Mouse (Mus musculus) neural tube, embryonic 13.5 days (tissue): Measurements from ENCODE around the gene Cntn3. TPM values are rescaled to one million over a fixed set of nuclear protein-coding genes. Genes with fewer than 3 reads are reported as not detected.

Source experiments
- ATAC-seq: fragments of 200-750 bp; cut with Nextera tagmentation; 2 replicates; pipeline ENCODE4 v1.8.0; 2017; ENCODE audit warnings: low read depth, mild to moderate bottlenecking, moderate TSS enrichment, moderate library complexity
- H3K27ac ChIP-seq: fragments of 300-500 bp; sonication (generic); replicated peaks from 2 replicates; pipeline ENCODE4 v1.5.1; 2015; ENCODE audit warnings: moderate library complexity, mild to moderate bottlenecking, inconsistent platforms
- H3K27me3 ChIP-seq: fragments of 300-500 bp; sonication (generic); 2 replicates; pipeline ENCODE4 v1.6.1; 2015; ENCODE audit warnings: mild to moderate bottlenecking, inconsistent platforms
- H3K36me3 ChIP-seq: fragments of 300-500 bp; sonication (generic); 2 replicates; pipeline ENCODE4 v1.6.1; 2015; ENCODE audit warnings: mild to moderate bottlenecking, inconsistent platforms
- H3K4me1 ChIP-seq: fragments of 300-500 bp; sonication (generic); replicated peaks from 2 replicates; pipeline ENCODE4 v1.6.1; 2015; ENCODE audit warnings: inconsistent platforms
- H3K4me2 ChIP-seq: fragments of 300-500 bp; sonication (generic); 2 replicates; pipeline ENCODE4 v1.6.1; 2015; ENCODE audit warnings: inconsistent platforms, mild to moderate bottlenecking, moderate library complexity
- H3K4me3 ChIP-seq: fragments of 300-500 bp; sonication (generic); 2 replicates; pipeline ENCODE4 v1.5.1; 2015; ENCODE audit warnings: mild to moderate bottlenecking, inconsistent platforms
- H3K9ac ChIP-seq: fragments of 300-500 bp; sonication (generic); 2 replicates; pipeline ENCODE4 v1.6.1; 2015; ENCODE audit warnings: moderate library complexity, mild to moderate bottlenecking, inconsistent platforms
- H3K9me3 ChIP-seq: fragments of 300-500 bp; sonication (generic); 2 replicates; pipeline ENCODE4 v1.6.1; 2016; ENCODE audit warnings: inconsistent platforms
- WGBS: fragments of 180-500 bp; shearing (Covaris S2); methylation state at CpG from one replicate; pipeline ENCODE4 v1.1.7; 2015; 5-methylcytosine and 5-hydroxymethylcytosine counted together
- polyA plus RNA-seq: library from polyadenylated mRNA; unstranded; fragments of >200 nt; fragmentation: Nextera tagmentation; extraction: Ambion mirVana; gene quantifications from 2 replicates; pipeline ENCODE4 v1.2.1, GENCODE M21; 2015

Gene Cntn3
- polyA plus RNA-seq, 1 experiment from 2014 or later, result 2.5 TPM

- no peak overlapping the region for H3K9ac ChIP-seq
- no peaks in the 10 kb centered on the region for H3K36me3 ChIP-seq
- no peak overlapping the region for H3K4me3 ChIP-seq
- no peak overlapping the region for H3K27ac ChIP-seq
- 93% methylated on average over 4 of the region's 4 CpGs for WGBS
- no peak overlapping the region for H3K4me2 ChIP-seq
- H3K4me1 ChIP-seq, result no peaks in the 10 kb centered on the region
- ATAC-seq, result no peak
- no peaks in the 10 kb centered on the region for H3K27me3 ChIP-seq
- H3K9me3 ChIP-seq, result no peaks in the 10 kb centered on the region
Measured at GRCm38 (mm10) chr6:102555814-102556437, 17.0 kb downstream of the Cntn3 start.

- H3K4me2 ChIP-seq, result no peak overlapping the region
- H3K4me1 ChIP-seq, result no peaks in the 10 kb centered on the region
- H3K4me3 ChIP-seq, result no peak overlapping the region
- H3K9ac ChIP-seq, result no peak overlapping the region
- no peak overlapping the region for H3K27ac ChIP-seq
- no peaks in the 10 kb centered on the region for H3K27me3 ChIP-seq
- no peak for ATAC-seq
- H3K9me3 ChIP-seq, result no peaks in the 10 kb centered on the region
- 84% methylated on average over 3 of the region's 3 CpGs for WGBS
- no peaks in the 10 kb centered on the region for H3K36me3 ChIP-seq
Measured at GRCm38 (mm10) chr6:102555067-102555657, 17.7 kb downstream of the Cntn3 start.

GRCm38 (mm10) chr6:102541633-102542412 lies 31.1 kb downstream of the Cntn3 start:
- WGBS, result 80% methylated on average over 7 of the region's 7 CpGs
- no peak for ATAC-seq

GRCm38 (mm10) chr6:102535599-102535998 lies 37.3 kb downstream of the Cntn3 start:
- Histone ChIP-seq H3K27ac (no peak overlapping the region), H3K27me3 (no peaks in the 10 kb centered on the region), H3K4me3 (no peak overlapping the region), H3K4me2 (no peak overlapping the region), H3K9ac (no peak overlapping the region), H3K9me3 (no peaks in the 10 kb centered on the region), H3K4me1 (no peaks in the 10 kb centered on the region), H3K36me3 (no peaks in the 10 kb centered on the region)
- no peak for ATAC-seq
- 87% methylated on average over 4 of the region's 4 CpGs for WGBS

More at GRCm38 (mm10) chr6:102541633-102542412, 31.1 kb downstream of the Cntn3 start:
- H3K9me3 ChIP-seq, result no peaks in the 10 kb centered on the region
- H3K36me3 ChIP-seq, result no peaks in the 10 kb centered on the region
- no peak overlapping the region for H3K4me3 ChIP-seq
- no peak overlapping the region for H3K4me2 ChIP-seq
- H3K4me1 ChIP-seq, result peaks cover 12% of the 10 kb centered on the region; the same call in 1 of the 2 replicates
- H3K27ac ChIP-seq, result no peak overlapping the region
- no peak overlapping the region for H3K9ac ChIP-seq
- no peaks in the 10 kb centered on the region for H3K27me3 ChIP-seq

GRCm38 (mm10) chr6:102523037-102523436 lies 49.9 kb downstream of the Cntn3 start:
- WGBS, result 77% methylated on average over 2 of the region's 2 CpGs
- no peak overlapping the region for H3K4me3 ChIP-seq
- no peak for ATAC-seq

GRCm38 (mm10) chr6:102520977-102521376 lies 51.9 kb downstream of the Cntn3 start:
- 28% methylated on average over 2 of the region's 2 CpGs for WGBS
- no peak overlapping the region for H3K4me2 ChIP-seq
- no peaks in the 10 kb centered on the region for H3K27me3 ChIP-seq
- no peaks in the 10 kb centered on the region for H3K9me3 ChIP-seq
- H3K27ac ChIP-seq, result no peak overlapping the region
- H3K4me1 ChIP-seq, result no peaks in the 10 kb centered on the region
- ATAC-seq, result no peak
- no peak overlapping the region for H3K9ac ChIP-seq
- H3K4me3 ChIP-seq, result no peak overlapping the region
- H3K36me3 ChIP-seq, result no peaks in the 10 kb centered on the region

More at GRCm38 (mm10) chr6:102523037-102523436, 49.9 kb downstream of the Cntn3 start:
- Histone ChIP-seq H3K4me1 (no peaks in the 10 kb centered on the region), H3K27me3 (no peaks in the 10 kb centered on the region), H3K27ac (no peak overlapping the region), H3K4me2 (no peak overlapping the region), H3K9me3 (no peaks in the 10 kb centered on the region), H3K9ac (no peak overlapping the region), H3K36me3 (no peaks in the 10 kb centered on the region)

- peak; percentile 78 for ATAC-seq
- H3K4me1 ChIP-seq, result peaks cover 9% of the 10 kb centered on the region; the same call in 1 of the 2 replicates
- H3K36me3 ChIP-seq, result no peaks in the 10 kb centered on the region
- H3K27ac ChIP-seq, result 0 out of 2 replicates have a peak overlapping the region, but pooled peaks have one; percentile 13
- 77% methylated on average over 2 of the region's 2 CpGs for WGBS
- no peaks in the 10 kb centered on the region for H3K27me3 ChIP-seq
- no peak overlapping the region for H3K9ac ChIP-seq
- no peak overlapping the region for H3K4me3 ChIP-seq
- H3K9me3 ChIP-seq, result no peaks in the 10 kb centered on the region
- no peak overlapping the region for H3K4me2 ChIP-seq
Measured at GRCm38 (mm10) chr6:102515231-102515630, 57.7 kb downstream of the Cntn3 start.

- Histone ChIP-seq H3K9ac (no peak overlapping the region), H3K27me3 (no peaks in the 10 kb centered on the region), H3K27ac (no peak overlapping the region), H3K36me3 (no peaks in the 10 kb centered on the region), H3K4me2 (no peak overlapping the region), H3K4me1 (peaks cover 9% of the 10 kb centered on the region; the same call in 1 of the 2 replicates), H3K9me3 (no peaks in the 10 kb centered on the region), H3K4me3 (no peak overlapping the region)
- WGBS, result 10% methylated on average over 1 of the region's 1 CpGs
- no peak for ATAC-seq
Measured at GRCm38 (mm10) chr6:102512085-102512484, 60.8 kb downstream of the Cntn3 start.

- Histone ChIP-seq H3K27ac (no peak overlapping the region), H3K27me3 (no peaks in the 10 kb centered on the region), H3K4me2 (no peak overlapping the region), H3K9ac (no peak overlapping the region), H3K36me3 (no peaks in the 10 kb centered on the region), H3K9me3 (no peaks in the 10 kb centered on the region), H3K4me1 (no peaks in the 10 kb centered on the region), H3K4me3 (no peak overlapping the region)
- no peak for ATAC-seq
Measured at GRCm38 (mm10) chr6:102485509-102485908, 87.4 kb downstream of the Cntn3 start.

- no peaks in the 10 kb centered on the region for H3K4me1 ChIP-seq
- ATAC-seq, result no peak
Measured at GRCm38 (mm10) chr6:102478320-102479080, 94.4 kb downstream of the Cntn3 start.

GRCm38 (mm10) chr6:102438353-102438752 lies 134.5 kb downstream of the Cntn3 start:
- no peak overlapping the region for H3K4me3 ChIP-seq
- 86% methylated on average over 4 of the region's 4 CpGs for WGBS
- H3K4me1 ChIP-seq, result no peaks in the 10 kb centered on the region
- no peak overlapping the region for H3K27ac ChIP-seq
- H3K4me2 ChIP-seq, result no peak overlapping the region
- no peaks in the 10 kb centered on the region for H3K36me3 ChIP-seq
- H3K27me3 ChIP-seq, result no peaks in the 10 kb centered on the region
- ATAC-seq, result no peak
- no peaks in the 10 kb centered on the region for H3K9me3 ChIP-seq
- H3K9ac ChIP-seq, result no peak overlapping the region

More at GRCm38 (mm10) chr6:102478320-102479080, 94.4 kb downstream of the Cntn3 start:
- no peak overlapping the region for H3K9ac ChIP-seq
- no peaks in the 10 kb centered on the region for H3K36me3 ChIP-seq
- H3K27ac ChIP-seq, result no peak overlapping the region
- H3K9me3 ChIP-seq, result no peaks in the 10 kb centered on the region
- no peak overlapping the region for H3K4me2 ChIP-seq
- WGBS, result 81% methylated on average over 8 of the region's 8 CpGs
- H3K27me3 ChIP-seq, result no peaks in the 10 kb centered on the region
- no peak overlapping the region for H3K4me3 ChIP-seq

GRCm38 (mm10) chr6:102427549-102427948 lies 145.4 kb downstream of the Cntn3 start:
- Histone ChIP-seq H3K36me3 (no peaks in the 10 kb centered on the region), H3K27me3 (no peaks in the 10 kb centered on the region), H3K4me3 (no peak overlapping the region), H3K4me1 (no peaks in the 10 kb centered on the region), H3K27ac (no peak overlapping the region), H3K4me2 (no peak overlapping the region), H3K9me3 (no peaks in the 10 kb centered on the region), H3K9ac (no peak overlapping the region)
- 84% methylated on average over 1 of the region's 1 CpGs for WGBS
- ATAC-seq, result no peak
